Mouse (Mus musculus): ENCODE data around the gene Grin2c. TPM values are rescaled to one million over a fixed set of nuclear protein-coding genes. Genes with fewer than 3 reads are reported as not detected.

Grin2c gene
- polyA plus RNA-seq, 1 experiment: 0.04 TPM

- 81% methylated on average over 18 of the region's 18 CpGs for WGBS
- no peak for DNase-seq (ENCODE audit: low read depth, low spot score)
These were observed 49.3 kb downstream of the Grin2c start for GRCm38 (mm10) chr11:115217439-115218410.

DNA sequence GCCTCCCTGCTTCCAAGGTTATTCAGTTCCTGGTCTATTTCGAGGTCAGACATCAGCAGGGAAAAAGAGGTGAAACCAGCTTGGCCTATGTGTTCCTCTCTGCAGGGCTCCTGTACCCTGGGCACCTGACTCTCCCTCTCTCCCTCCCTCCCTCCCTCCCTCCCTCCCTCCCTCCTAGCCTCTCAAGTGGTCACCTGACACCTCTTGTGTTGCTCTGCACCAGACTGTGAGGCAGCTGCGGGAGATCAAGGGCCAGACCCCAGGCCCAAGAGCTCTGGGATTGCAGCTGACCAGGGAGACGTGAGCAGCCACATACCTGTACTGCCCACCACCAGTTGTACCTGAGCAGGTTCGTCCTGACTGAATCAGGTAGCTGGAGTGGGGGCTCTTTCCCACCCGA is 51.9 kb downstream of the Grin2c start:
- no peak for DNase-seq (ENCODE audit: low read depth, low spot score)
- WGBS: 79% methylated on average over 5 of the region's 5 CpGs

DNA sequence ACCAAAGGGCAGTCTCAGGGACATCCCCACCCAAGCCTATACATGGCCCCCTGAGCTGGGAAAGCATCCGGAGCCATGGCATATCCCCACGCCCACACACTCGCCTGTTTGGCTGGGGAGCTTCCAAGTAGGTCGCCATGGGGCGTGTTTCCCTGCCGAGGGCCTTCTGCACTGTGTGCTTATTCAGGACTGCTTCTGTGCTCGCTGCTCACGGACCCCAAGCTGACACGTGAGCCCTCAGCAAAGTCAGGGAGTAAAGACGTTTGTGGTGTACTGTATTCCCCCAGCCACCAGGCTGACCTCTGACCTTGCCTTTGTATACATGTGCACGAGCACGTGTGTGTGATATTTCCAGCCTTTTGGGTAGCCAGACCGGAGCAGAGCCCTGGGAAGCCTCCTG is 54.9 kb downstream of the Grin2c start:
- DNase-seq (ENCODE audit: low read depth, low spot score): no peak
- WGBS: 54% methylated on average over 13 of the region's 13 CpGs

GRCm38 (mm10) chr11:115209958-115210357 is 57.1 kb downstream of the Grin2c start:
- WGBS: 94% methylated on average over 7 of the region's 7 CpGs
- DNase-seq (ENCODE audit: low read depth, low spot score): no peak

GRCm38 (mm10) chr11:115208776-115209732 is 58.0 kb downstream of the Grin2c start:
- WGBS: 88% methylated on average over 25 of the region's 25 CpGs

DNA sequence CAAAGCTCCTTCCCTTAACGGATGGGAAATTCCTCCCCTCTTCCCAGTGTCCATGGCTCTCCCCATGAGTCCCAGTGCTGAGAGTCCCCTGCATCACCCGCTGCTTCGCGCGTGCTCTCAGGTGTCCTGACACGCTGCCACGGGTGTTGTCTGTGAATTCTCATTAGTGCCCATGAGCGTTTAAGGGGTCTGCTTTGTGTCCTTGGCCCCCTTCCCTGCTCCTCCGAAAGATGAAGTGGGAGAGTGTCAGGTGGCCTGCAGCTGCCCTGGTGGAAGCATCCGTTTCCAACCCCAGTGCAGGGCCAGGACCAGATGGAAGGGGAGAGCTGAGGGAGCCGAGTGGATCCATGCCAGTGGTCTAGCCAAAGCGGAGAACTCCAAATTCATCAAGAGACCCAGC is 58.9 kb downstream of the Grin2c start:
- WGBS: 90% methylated on average over 12 of the region's 12 CpGs
- no peak for DNase-seq (ENCODE audit: low read depth, low spot score)

More at GRCm38 (mm10) chr11:115208776-115209732, 58.0 kb downstream of the Grin2c start:
- no peak for DNase-seq (ENCODE audit: low read depth, low spot score)

- WGBS: 95% methylated on average over 9 of the region's 9 CpGs
- DNase-seq (ENCODE audit: low read depth, low spot score): no peak
These were observed 64.3 kb downstream of the Grin2c start for GRCm38 (mm10) chr11:115202756-115203155.

- WGBS: 19% methylated on average over 12 of the region's 12 CpGs
These were observed 64.7 kb downstream of the Grin2c start for GRCm38 (mm10) chr11:115202316-115202715.

DNA sequence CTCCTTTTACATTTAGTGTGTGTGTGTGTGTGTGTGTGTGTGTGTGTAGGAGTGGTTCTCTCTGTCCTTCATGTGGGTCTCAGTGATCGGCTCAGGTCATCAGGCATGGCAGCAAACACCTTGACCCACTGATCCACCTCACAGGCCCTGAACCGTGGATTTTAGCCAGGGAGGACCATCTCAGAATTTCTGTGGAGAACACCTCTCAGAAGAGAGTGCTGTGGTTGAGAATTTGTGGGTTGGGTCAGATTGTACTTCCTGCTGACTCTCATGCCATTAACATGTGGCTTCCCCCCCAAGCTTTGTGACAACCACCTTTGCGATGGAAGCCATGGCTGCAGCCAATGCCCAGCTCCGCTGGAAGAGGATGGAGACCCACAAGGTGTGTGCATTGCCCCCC is 66.5 kb downstream of the Grin2c start:
- DNase-seq (ENCODE audit: low read depth, low spot score): no peak
- 92% methylated on average over 4 of the region's 4 CpGs for WGBS

More at GRCm38 (mm10) chr11:115202316-115202715, 64.7 kb downstream of the Grin2c start:
- no peak for DNase-seq (ENCODE audit: low read depth, low spot score)

Other genes starting within 250 kb of the Grin2c start
- gene Cd300ld4, start 240.2 kb downstream of the Grin2c start, polyA plus RNA-seq (2012; rRNA removed): 0.29 TPM in 1 of 2 replicates, not detected in the other
- gene Cd300ld5, start 229.5 kb downstream of the Grin2c start, polyA plus RNA-seq (2012; rRNA removed): 0.89 TPM in 1 of 2 replicates, not detected in the other
- gene Cd300ld3, start 218.8 kb downstream of the Grin2c start, polyA plus RNA-seq (2012; rRNA removed): 2.9 and 3.7 TPM in 2 replicates
- gene Cd300e, start 205.1 kb downstream of the Grin2c start, polyA plus RNA-seq (2012; rRNA removed): 0.19 and 0.59 TPM in 2 replicates
- gene Rab37, start 175.8 kb downstream of the Grin2c start, polyA plus RNA-seq (2012; rRNA removed): 3.5 and 4.5 TPM in 2 replicates
- 4.8 and 6.3 TPM in 2 replicates for gene Cd300lf, start 133.3 kb downstream of the Grin2c start, polyA plus RNA-seq (2012; rRNA removed)
- gene Slc9a3r1, start 103.9 kb downstream of the Grin2c start, polyA plus RNA-seq (2012; rRNA removed): 492 and 733 TPM in 2 replicates
- gene Tmem104, start 79.8 kb downstream of the Grin2c start, polyA plus RNA-seq (2012; rRNA removed): 7.9 and 10.1 TPM in 2 replicates
- 25.3 and 25.4 TPM in 2 replicates for gene Nat9, start 79.4 kb downstream of the Grin2c start, polyA plus RNA-seq (2012; rRNA removed)
- 10.0 and 11.8 TPM in 2 replicates for gene Fdxr, start 9.8 kb upstream of the Grin2c start, polyA plus RNA-seq (2012; rRNA removed)
- gene Fads6, start 30.4 kb upstream of the Grin2c start, polyA plus RNA-seq (2012; rRNA removed): 0.51 and 0.53 TPM in 2 replicates
- gene Otop2, start 39.9 kb upstream of the Grin2c start, polyA plus RNA-seq (2012; rRNA removed): 0.05 and 0.63 TPM in 2 replicates
- 0.02 and 0.11 TPM in 2 replicates for gene Ush1g, start 54.8 kb upstream of the Grin2c start, polyA plus RNA-seq (2012; rRNA removed)
- gene Otop3, start 67.5 kb upstream of the Grin2c start, polyA plus RNA-seq (2012; rRNA removed): 0.06 and 0.12 TPM in 2 replicates
- gene Hid1, start 100.5 kb upstream of the Grin2c start, polyA plus RNA-seq (2012; rRNA removed): 25.7 and 34.6 TPM in 2 replicates
- 4.0 and 4.2 TPM in 2 replicates for gene Cdr2l, start 114.7 kb upstream of the Grin2c start, polyA plus RNA-seq (2012; rRNA removed)
- 77.6 and 92.0 TPM in 2 replicates for gene Mrpl58, start 136.5 kb upstream of the Grin2c start, polyA plus RNA-seq (2012; rRNA removed)
- gene Atp5h, start 152.7 kb upstream of the Grin2c start, polyA plus RNA-seq (2012; rRNA removed): 177 and 188 TPM in 2 replicates
- gene Kctd2, start 152.9 kb upstream of the Grin2c start, polyA plus RNA-seq (2012; rRNA removed): 24.2 and 29.0 TPM in 2 replicates
- gene Trim80, start 173.3 kb upstream of the Grin2c start, polyA plus RNA-seq (2012; rRNA removed): 0.86 and 1.9 TPM in 2 replicates
- gene Slc16a5, start 195.2 kb upstream of the Grin2c start, polyA plus RNA-seq (2012; rRNA removed): 74.5 and 172 TPM in 2 replicates
- 8.0 and 9.7 TPM in 2 replicates for gene Armc7, start 208.4 kb upstream of the Grin2c start, polyA plus RNA-seq (2012; rRNA removed)
- 144 and 157 TPM in 2 replicates for gene Nt5c, start 224.6 kb upstream of the Grin2c start, polyA plus RNA-seq (2012; rRNA removed)
- gene Jpt1, start 247.1 kb upstream of the Grin2c start, polyA plus RNA-seq (2012; rRNA removed): 503 and 505 TPM in 2 replicates